ENCODE assay signal across 9 mouse cellular contexts in the genomic region with DNA sequence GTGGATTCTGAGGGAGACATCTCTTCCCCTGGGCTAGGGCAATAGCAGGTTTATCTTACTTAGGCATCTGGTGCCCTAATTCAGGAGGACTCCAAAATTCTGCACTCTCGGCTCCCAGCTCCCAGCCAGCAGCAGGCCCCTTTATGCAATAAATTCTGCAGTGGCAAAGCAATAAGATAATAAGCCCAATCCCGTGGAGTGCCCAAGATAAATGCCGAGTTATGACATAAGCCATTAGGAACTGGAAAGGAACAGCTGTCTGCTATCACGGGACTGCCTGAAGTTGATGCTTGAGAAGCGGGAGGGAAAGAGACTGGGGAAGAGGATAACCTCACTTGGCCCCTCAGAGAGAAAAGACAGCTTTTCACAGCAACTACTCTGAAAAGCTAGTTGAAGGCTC.
DNase-seq lines count a peak whose midpoint lies in the region; ATAC-seq and TF ChIP-seq lines count a peak whose summit lies in the region.
"Had no signal": no experiment of that assay in that cellular context is flagged by ENCODE, and none has a peak within 500 bp of the region (broad histone marks: within the 10 kb centered on the region; RNA-seq: fewer than 3 reads in every experiment).

No protein-coding gene starts in this region.

- DNase-seq in kidney, adult 18-20 months, result no peak
- DNase-seq in embryonic facial prominence, embryonic 14.5 days (ENCODE audit: low spot score), result peak; percentile 74
- DNase-seq in hindbrain, postnatal 0 days (ENCODE audit: low spot score), result peak; percentile 67
- DNase-seq in testis, postnatal 14 days (ENCODE audit: low spot score), result no peak
- DNase-seq in thymus, adult 2 months, result no peak
- DNase-seq in Muller cell, postnatal 12 days (ENCODE audit: inconsistent ontology term), result no peak

- WGBS in kidney, embryonic 14.5 days, result 29% methylated on average over 5 of the region's 5 CpGs
- 46% methylated on average over 5 of the region's 5 CpGs for WGBS in embryonic facial prominence, embryonic 14.5 days
- 39% methylated on average over 5 of the region's 5 CpGs for WGBS in hindbrain, postnatal 0 days
- WGBS in midbrain, embryonic 16.5 days, result 16% methylated on average over 5 of the region's 5 CpGs
- WGBS in thymus, adult 2 months, result 82% methylated on average over 5 of the region's 5 CpGs

- no peaks in the 10 kb centered on the region; the same call in 1 of the 2 replicates for H3K4me1 ChIP-seq in kidney, embryonic 14.5 days (ENCODE audit: control insufficient read depth, insufficient read depth, low read length)
- H3K4me1 ChIP-seq in embryonic facial prominence, embryonic 14.5 days (ENCODE audit: control insufficient read depth, insufficient read depth, low read length), result no peaks in the 10 kb centered on the region
- no peaks in the 10 kb centered on the region for H3K4me1 ChIP-seq in hindbrain, postnatal 0 days (ENCODE audit: insufficient read depth, low read length)
- H3K4me1 ChIP-seq in midbrain, embryonic 16.5 days (ENCODE audit: control insufficient read depth, insufficient read depth, low read length), result no peaks in the 10 kb centered on the region
- no peaks in the 10 kb centered on the region for H3K4me1 ChIP-seq in thymus, adult 2 months (replicated peaks; ENCODE audit: control insufficient read depth, insufficient read depth, low read length)

- no peak for TF ChIP-seq CTCF in hindbrain, postnatal 0 days (IDR thresholded peaks at IDR 0.05; ENCODE audit: low read depth)
- TF ChIP-seq CTCF in thymus, adult 2 months (IDR thresholded peaks at IDR 0.05; ENCODE audit: borderline replicate concordance, control insufficient read depth, extremely low read depth, insufficient read depth, low read length, poor library complexity), result no peak

- no peaks in the 10 kb centered on the region for H3K9me3 ChIP-seq in kidney, embryonic 14.5 days (ENCODE audit: control insufficient read depth, low read length)
- H3K9me3 ChIP-seq in embryonic facial prominence, embryonic 14.5 days (ENCODE audit: control insufficient read depth, low read length), result no peaks in the 10 kb centered on the region
- H3K9me3 ChIP-seq in hindbrain, postnatal 0 days (ENCODE audit: low read length), result no peaks in the 10 kb centered on the region
- H3K9me3 ChIP-seq in midbrain, embryonic 16.5 days (replicated peaks; ENCODE audit: control insufficient read depth, low read length, poor library complexity, severe bottlenecking), result no peaks in the 10 kb centered on the region
- H3K9me3 ChIP-seq: heart, embryonic 15.5 days had no signal

- H3K27ac ChIP-seq in kidney, embryonic 14.5 days (ENCODE audit: low read depth, low read length), result no peak overlapping the region
- H3K27ac ChIP-seq in embryonic facial prominence, embryonic 14.5 days (replicated peaks; ENCODE audit: low read depth, low read length), result no peak overlapping the region
- peak overlapping the region; percentile 67 for H3K27ac ChIP-seq in hindbrain, postnatal 0 days
- no peak overlapping the region for H3K27ac ChIP-seq in midbrain, embryonic 16.5 days (ENCODE audit: low read length)
- no peak overlapping the region for H3K27ac ChIP-seq in thymus, adult 2 months (ENCODE audit: control insufficient read depth, insufficient read depth, low read length)
- H3K27ac ChIP-seq: heart, embryonic 15.5 days had no signal

- ATAC-seq in kidney, embryonic 14.5 days (ENCODE audit: low FRiP score, low TSS enrichment), result peak; percentile 68; the same call in 1 of the 2 replicates
- ATAC-seq in embryonic facial prominence, embryonic 14.5 days (ENCODE audit: low read depth), result 0 out of 2 replicates have a peak, but pooled peaks have one; percentile 30
- peak; percentile 53 for ATAC-seq in hindbrain, postnatal 0 days
- ATAC-seq in midbrain, embryonic 16.5 days, result peak; percentile 62

- H3K36me3 ChIP-seq in kidney, embryonic 14.5 days (ENCODE audit: control insufficient read depth, insufficient read depth, low read length), result no peaks in the 10 kb centered on the region
- no peaks in the 10 kb centered on the region for H3K36me3 ChIP-seq in embryonic facial prominence, embryonic 14.5 days (ENCODE audit: control insufficient read depth, insufficient read depth, low read length)
- H3K36me3 ChIP-seq in hindbrain, postnatal 0 days (ENCODE audit: insufficient read depth, low read length), result no peaks in the 10 kb centered on the region
- no peaks in the 10 kb centered on the region for H3K36me3 ChIP-seq in midbrain, embryonic 16.5 days (ENCODE audit: control insufficient read depth, insufficient read depth, low read length)
- no peaks in the 10 kb centered on the region for H3K36me3 ChIP-seq in thymus, adult 2 months (ENCODE audit: control insufficient read depth, insufficient read depth, low read length)
- H3K36me3 ChIP-seq: heart, embryonic 15.5 days had no signal

- no peak overlapping the region for H3K4me3 ChIP-seq in kidney, embryonic 14.5 days (ENCODE audit: low read length)
- no peak overlapping the region for H3K4me3 ChIP-seq in embryonic facial prominence, embryonic 14.5 days (ENCODE audit: low read depth, low read length)
- H3K4me3 ChIP-seq in hindbrain, postnatal 0 days (ENCODE audit: low read length), result no peak overlapping the region
- no peak overlapping the region for H3K4me3 ChIP-seq in midbrain, embryonic 16.5 days (ENCODE audit: low read depth, low read length)
- H3K4me3 ChIP-seq in thymus, adult 2 months (ENCODE audit: control insufficient read depth, insufficient read depth, low read length), result no peak overlapping the region
- H3K4me3 ChIP-seq: heart, embryonic 15.5 days had no signal

- TF ChIP-seq POLR2A in thymus, adult 2 months (IDR thresholded peaks at IDR 0.05; ENCODE audit: control insufficient read depth, extremely low read depth, insufficient read depth, low read length, poor library complexity), result no peak

- H3K4me2 ChIP-seq in kidney, embryonic 14.5 days (replicated peaks; ENCODE audit: low read depth, low read length), result no peak overlapping the region
- no peak overlapping the region for H3K4me2 ChIP-seq in embryonic facial prominence, embryonic 14.5 days (ENCODE audit: low read depth, low read length)
- H3K4me2 ChIP-seq in hindbrain, postnatal 0 days (ENCODE audit: low read depth, low read length), result no peak overlapping the region
- no peak overlapping the region for H3K4me2 ChIP-seq in midbrain, embryonic 16.5 days (ENCODE audit: low read length)
- H3K4me2 ChIP-seq: heart, embryonic 15.5 days had no signal

- no peak overlapping the region for H3K9ac ChIP-seq in kidney, embryonic 14.5 days (ENCODE audit: low read depth, low read length)
- H3K9ac ChIP-seq in embryonic facial prominence, embryonic 14.5 days (ENCODE audit: low read depth, low read length), result no peak overlapping the region
- no peak overlapping the region for H3K9ac ChIP-seq in hindbrain, postnatal 0 days (replicated peaks; ENCODE audit: low read length)
- no peak overlapping the region for H3K9ac ChIP-seq in midbrain, embryonic 16.5 days (ENCODE audit: low read depth, low read length)
- H3K9ac ChIP-seq: heart, embryonic 15.5 days had no signal

- no peaks in the 10 kb centered on the region for H3K27me3 ChIP-seq in kidney, embryonic 14.5 days (ENCODE audit: control insufficient read depth, insufficient read depth, low read length)
- H3K27me3 ChIP-seq in embryonic facial prominence, embryonic 14.5 days (replicated peaks; ENCODE audit: control insufficient read depth, insufficient read depth, low read length), result no peaks in the 10 kb centered on the region
- H3K27me3 ChIP-seq in hindbrain, postnatal 0 days (ENCODE audit: insufficient read depth, low read length), result no peaks in the 10 kb centered on the region
- no peaks in the 10 kb centered on the region for H3K27me3 ChIP-seq in midbrain, embryonic 16.5 days (ENCODE audit: control insufficient read depth, insufficient read depth, low read depth, low read length)
- no peaks in the 10 kb centered on the region for H3K27me3 ChIP-seq in thymus, adult 2 months (ENCODE audit: control insufficient read depth, insufficient read depth, low read length)
- H3K27me3 ChIP-seq: heart, embryonic 15.5 days had no signal

Comparison
In these comparisons a context has a peak if more than half of its experiments do, and no peak if none do; other contexts are left out.
1. DNase-seq: peak in embryonic facial prominence, embryonic 14.5 days (single experiment) and hindbrain, postnatal 0 days (single experiment); none in kidney, adult 18-20 months (single experiment), testis, postnatal 14 days (single experiment), thymus, adult 2 months (single experiment) and Muller cell, postnatal 12 days (single experiment).
2. Peak in every context shown above with its lines, with median percentiles within 50 percentile points of each other: ATAC-seq.